Mouse (Mus musculus): ENCODE results near the gene 9930022D16Rik.

9930022D16Rik gene

GRCm38 (mm10) chr11:109456261-109456660, 42.5 kb downstream of the 9930022D16Rik start:
- DNase-seq (ENCODE audit: low read depth, low spot score): no peak

- DNase-seq (ENCODE audit: low read depth, low spot score): no peak
Observed at GRCm38 (mm10) chr11:109458165-109458564, 44.4 kb downstream of the 9930022D16Rik start.

- DNase-seq (ENCODE audit: low read depth, low spot score): no peak
Observed at GRCm38 (mm10) chr11:109460586-109460985, 46.9 kb downstream of the 9930022D16Rik start.

- DNase-seq (ENCODE audit: low read depth, low spot score): peak; percentile 36
Observed at GRCm38 (mm10) chr11:109465068-109465467, 51.4 kb downstream of the 9930022D16Rik start.

- no peak for DNase-seq (ENCODE audit: low read depth, low spot score)
Observed at GRCm38 (mm10) chr11:109466987-109467386, 53.3 kb downstream of the 9930022D16Rik start.

GRCm38 (mm10) chr11:109468133-109468532, 54.4 kb downstream of the 9930022D16Rik start:
- DNase-seq (ENCODE audit: low read depth, low spot score): no peak
